In the genomic region with DNA sequence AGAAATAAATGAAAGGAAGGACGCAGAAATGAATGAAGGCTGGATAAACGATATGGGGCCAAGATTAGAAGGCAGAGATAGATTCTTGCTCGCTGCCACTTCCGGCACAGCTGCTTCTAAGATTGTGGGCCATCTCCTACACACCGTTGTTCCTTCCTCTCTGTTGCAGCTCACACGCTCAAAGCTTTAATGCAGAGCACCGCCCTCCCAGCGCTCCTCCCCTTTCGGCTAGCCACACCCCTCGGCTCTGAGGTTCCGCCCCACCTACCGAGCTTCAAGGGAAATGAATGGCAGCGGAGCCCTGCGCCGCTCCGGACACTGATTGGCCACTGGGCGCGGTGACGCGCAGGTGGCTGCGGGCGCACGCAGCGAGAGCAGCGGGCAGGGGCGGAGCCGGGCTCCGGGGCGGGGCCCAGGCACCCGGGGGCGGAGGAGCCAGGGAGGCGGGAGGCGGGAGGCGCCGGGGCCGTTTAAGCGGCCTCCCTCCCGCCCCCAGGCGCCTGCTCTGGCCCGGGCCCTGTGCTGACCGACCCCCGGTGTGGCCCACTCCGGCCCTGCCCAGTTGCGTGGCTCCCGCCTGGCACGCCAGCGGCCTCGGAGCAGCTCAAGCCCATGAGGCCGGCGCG, we compare ENCODE assay signal across 8 mouse cellular contexts. TPM values are rescaled to one million over a fixed set of nuclear protein-coding genes. Genes with fewer than 3 reads are reported as not detected.
A peak's percentile ranks its signal among the peaks of the same experiment; 100 is the strongest.
DNase-seq lines count a peak whose midpoint lies in the region; ATAC-seq and TF ChIP-seq lines count a peak whose summit lies in the region.

Gene Mmd (plus strand): TSS at position 432 of the 626 bp plus-strand sequence.

- peak; percentile 98 for ATAC-seq in embryonic facial prominence, embryonic 13.5 days (ENCODE audit: insufficient number of reproducible peaks, insufficient read depth, low FRiP score, low TSS enrichment, low read depth)
- ATAC-seq in limb, embryonic 12.5 days (ENCODE audit: insufficient number of reproducible peaks, insufficient read depth, low FRiP score, low TSS enrichment, low read depth), result peak; percentile 99
- peak; percentile 99 for ATAC-seq in midbrain, embryonic 15.5 days (replicated peaks)

- peaks cover 34% of the 10 kb centered on the region for H3K4me1 ChIP-seq in embryonic facial prominence, embryonic 13.5 days
- peaks cover 14% of the 10 kb centered on the region for H3K4me1 ChIP-seq in kidney, adult 2 months (ENCODE audit: control insufficient read depth, insufficient read depth, low read length)
- peaks cover 14% of the 10 kb centered on the region for H3K4me1 ChIP-seq in limb, embryonic 12.5 days (replicated peaks)
- peaks cover 35% of the 10 kb centered on the region for H3K4me1 ChIP-seq in midbrain, embryonic 15.5 days
- H3K4me1 ChIP-seq in spleen, adult 2 months (ENCODE audit: control insufficient read depth, insufficient read depth, insufficient read length), result peaks cover 17% of the 10 kb centered on the region

- DNase-seq in 3134 (ENCODE audit: extremely low read depth, insufficient read length, low spot score), result peak; percentile 99
- DNase-seq in adrenal gland, postnatal 36 days, result peak; percentile 99
- peak; percentile 97 to 99 for DNase-seq in heart, adult 18-20 months
- peak; percentile 99 for DNase-seq in kidney, adult 2 months
- DNase-seq in spleen, adult 2 months (ENCODE audit: low read depth in 1 of 2, low spot score in 2 of 2), result peak; percentile 98 to 99

- peak within 1 kb of the TSS; percentile 81 for H3K4me2 ChIP-seq in embryonic facial prominence, embryonic 13.5 days
- H3K4me2 ChIP-seq in limb, embryonic 12.5 days, result peak within 1 kb of the TSS; percentile 86
- H3K4me2 ChIP-seq in midbrain, embryonic 15.5 days, result peak within 1 kb of the TSS; percentile 83

- under 1% methylated on average over 51 of the region's 51 CpGs for WGBS in embryonic facial prominence, embryonic 13.5 days
- under 1% methylated on average over 51 of the region's 51 CpGs for WGBS in kidney, adult 2 months
- WGBS in limb, embryonic 12.5 days, result under 1% methylated on average over 46 of the region's 51 CpGs
- WGBS in midbrain, embryonic 15.5 days, result under 1% methylated on average over 47 of the region's 51 CpGs
- under 1% methylated on average over 43 of the region's 51 CpGs for WGBS in spleen, adult 2 months

- H3K9ac ChIP-seq in embryonic facial prominence, embryonic 13.5 days, result peak within 1 kb of the TSS; percentile 97
- H3K9ac ChIP-seq in limb, embryonic 12.5 days (replicated peaks), result peak within 1 kb of the TSS; percentile 89
- H3K9ac ChIP-seq in midbrain, embryonic 15.5 days, result peak within 1 kb of the TSS; percentile 88

- no peaks in the 10 kb centered on the region for H3K9me3 ChIP-seq in embryonic facial prominence, embryonic 13.5 days
- no peaks in the 10 kb centered on the region for H3K9me3 ChIP-seq in limb, embryonic 12.5 days
- H3K9me3 ChIP-seq in midbrain, embryonic 15.5 days, result no peaks in the 10 kb centered on the region

- H3K36me3 ChIP-seq in embryonic facial prominence, embryonic 13.5 days, result no peaks in the 10 kb centered on the region
- no peaks in the 10 kb centered on the region for H3K36me3 ChIP-seq in kidney, adult 2 months (ENCODE audit: control insufficient read depth, insufficient read depth, low read length)
- H3K36me3 ChIP-seq in limb, embryonic 12.5 days, result no peaks in the 10 kb centered on the region
- H3K36me3 ChIP-seq in midbrain, embryonic 15.5 days (replicated peaks), result no peaks in the 10 kb centered on the region
- H3K36me3 ChIP-seq in spleen, adult 2 months (ENCODE audit: control insufficient read depth, insufficient read depth, low read length), result no peaks in the 10 kb centered on the region

- TF ChIP-seq CTCF in kidney, adult 2 months (conservative IDR thresholded peaks at IDR 0.05; ENCODE audit: insufficient read depth, insufficient read length, low read depth, low read length), result no peak
- no peak for TF ChIP-seq CTCF in spleen, adult 2 months (IDR thresholded peaks at IDR 0.05; ENCODE audit: extremely low read depth, insufficient read depth, insufficient read length, insufficient replicate concordance)

- H3K4me3 ChIP-seq in embryonic facial prominence, embryonic 13.5 days, result peak within 1 kb of the TSS; percentile 85
- H3K4me3 ChIP-seq in kidney, adult 2 months (ENCODE audit: insufficient read depth, low read depth, low read length), result peak within 1 kb of the TSS; percentile 81
- peak within 1 kb of the TSS; percentile 82 for H3K4me3 ChIP-seq in limb, embryonic 12.5 days (replicated peaks)
- H3K4me3 ChIP-seq in midbrain, embryonic 15.5 days, result peak within 1 kb of the TSS; percentile 69
- peak within 1 kb of the TSS; percentile 89 for H3K4me3 ChIP-seq in spleen, adult 2 months (ENCODE audit: extremely low read depth, insufficient read depth, insufficient read length)

- TF ChIP-seq POLR2A in kidney, adult 2 months (IDR thresholded peaks at IDR 0.05; ENCODE audit: low read depth, low read length), result peak; percentile 40
- peak; percentile 93 for TF ChIP-seq POLR2A in spleen, adult 2 months (IDR thresholded peaks at IDR 0.05; ENCODE audit: low read depth, low read length)

- H3K27me3 ChIP-seq in embryonic facial prominence, embryonic 13.5 days, result no peaks in the 10 kb centered on the region
- no peaks in the 10 kb centered on the region for H3K27me3 ChIP-seq in kidney, adult 2 months (replicated peaks; ENCODE audit: control insufficient read depth, insufficient read depth, low read length)
- H3K27me3 ChIP-seq in limb, embryonic 12.5 days, result no peaks in the 10 kb centered on the region
- no peaks in the 10 kb centered on the region for H3K27me3 ChIP-seq in midbrain, embryonic 15.5 days (replicated peaks)
- no peaks in the 10 kb centered on the region for H3K27me3 ChIP-seq in spleen, adult 2 months (ENCODE audit: control insufficient read depth, insufficient read depth, low read length)

- peak within 1 kb of the TSS; percentile 89 for H3K27ac ChIP-seq in embryonic facial prominence, embryonic 13.5 days
- H3K27ac ChIP-seq in kidney, adult 2 months (ENCODE audit: insufficient read depth, low read depth, low read length), result peak within 1 kb of the TSS; percentile 49
- peak within 1 kb of the TSS; percentile 85 for H3K27ac ChIP-seq in limb, embryonic 12.5 days
- peak within 1 kb of the TSS; percentile 93 for H3K27ac ChIP-seq in midbrain, embryonic 15.5 days
- peak within 1 kb of the TSS; percentile 85 for H3K27ac ChIP-seq in spleen, adult 2 months (ENCODE audit: insufficient read depth, low read length)

RNA-seq across cellular contexts. Expression of gene Mmd, which starts in this region (rescaled TPM):
- 100 to 1,000 TPM in 1 of 2 experiments, 10 to 100 TPM in 1; 86.1 to 156 TPM for total RNA-seq in adrenal gland, postnatal 36 days (2021)
- polyA plus RNA-seq in embryonic facial prominence, embryonic 13.5 days (2015; fragmentation: Nextera tagmentation; extraction: Ambion mirVana), result 47.5 and 49.1 TPM in 2 replicates
- total RNA-seq in heart, adult 18-20 months (2021), result 10 to 100 TPM; 25.4 to 29.9 TPM
- 27.6 and 29.1 TPM in 2 replicates for polyA plus RNA-seq in kidney, adult 2 months (2012; rRNA removed)
- polyA plus RNA-seq in limb, embryonic 12.5 days (2016; fragmentation: Nextera tagmentation; extraction: Ambion mirVana), result 34.4 and 37.8 TPM in 2 replicates
- 120 and 125 TPM in 2 replicates for polyA plus RNA-seq in midbrain, embryonic 15.5 days (2015; fragmentation: Nextera tagmentation; extraction: Ambion mirVana)
- polyA plus RNA-seq in spleen, adult 2 months (2012; rRNA removed), result 9.6 and 14.8 TPM in 2 replicates

Comparison
In these comparisons a context has a peak if more than half of its experiments do, and no peak if none do; other contexts are left out.
1. Peak in every context shown above with its lines: DNase-seq, ATAC-seq, H3K4me3 ChIP-seq and H3K27ac ChIP-seq.